Mouse (Mus musculus): ENCODE results near the gene Jazf1. TPM values are rescaled to one million over a fixed set of nuclear protein-coding genes. Genes with fewer than 3 reads are reported as not detected.

Gene Jazf1
- total and polyA plus RNA-seq, 3 experiments = 0.42 to 1.7 (median 0.75) TPM

DNA sequence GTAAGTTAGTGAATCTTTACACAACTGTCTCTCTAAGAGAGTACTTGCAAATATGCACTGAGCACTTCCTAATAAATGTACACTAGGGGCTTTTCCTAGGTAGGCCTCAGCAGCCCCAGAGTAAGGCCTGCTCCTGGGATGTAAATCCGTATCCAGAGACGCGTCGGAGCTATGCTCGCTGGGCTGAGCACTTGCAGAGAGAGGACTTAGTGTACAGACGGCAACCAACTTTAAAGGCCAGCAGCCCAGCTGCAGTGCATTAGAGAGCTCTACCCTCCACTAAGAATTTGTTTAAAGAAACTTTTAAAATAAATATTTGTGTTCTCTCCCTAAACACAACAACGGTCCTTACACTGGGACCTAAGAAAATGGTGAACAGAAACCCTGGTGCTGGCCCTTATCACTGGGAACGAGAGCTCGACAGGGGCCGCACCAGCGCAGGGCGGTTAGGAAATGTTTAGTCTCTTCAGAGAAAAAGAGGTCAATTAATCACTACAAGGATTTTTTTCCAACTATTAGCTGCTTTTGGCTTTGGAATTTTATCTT is 100.0 kb downstream of the Jazf1 start:
- TF ChIP-seq UBTF (IDR thresholded peaks at IDR 0.05; ENCODE audit: low read depth, low read length) (no peak), SIN3A (IDR thresholded peaks at IDR 0.05; ENCODE audit: low read length) (no peak), E2F4 (IDR thresholded peaks at IDR 0.05; ENCODE audit: insufficient replicate concordance, low read depth, low read length) (no peak), ZC3H11A (IDR thresholded peaks at IDR 0.05; ENCODE audit: low read depth, low read length) (no peak), CHD1 (IDR thresholded peaks at IDR 0.05; ENCODE audit: low read depth, low read length) (no peak), MAFK (IDR thresholded peaks at IDR 0.05; ENCODE audit: insufficient replicate concordance, low read length) (no peak), MYC (IDR thresholded peaks at IDR 0.05; ENCODE audit: low read depth, low read length) (no peak), MAZ (IDR thresholded peaks at IDR 0.05; ENCODE audit: low read depth, low read length) (no peak), RCOR1 (conservative IDR thresholded peaks at IDR 0.05; ENCODE audit: low read depth, low read length) (no peak), IRF4 (IDR thresholded peaks at IDR 0.05; ENCODE audit: low read depth, low read length) (no peak), RAD21 (IDR thresholded peaks at IDR 0.05; ENCODE audit: low read depth, low read length) (no peak)
- Histone ChIP-seq H3K4me2 (ENCODE audit: insufficient read depth, low read depth, poor library complexity, severe bottlenecking) (no peak overlapping the region), H3K4me1 (ENCODE audit: control insufficient read depth in 1 of 2, insufficient read depth in 2 of 2) (peaks cover 7 to 19% of the 10 kb centered on the region in 2 experiments), H3K27me3 (replicated peaks) (no peaks in the 10 kb centered on the region), H3K27ac (ENCODE audit: insufficient read depth, low read depth) (no peak overlapping the region), H3K9ac (ENCODE audit: insufficient read depth, low read depth) (no peak overlapping the region), H3K9me3 (replicated peaks; ENCODE audit: low read length) (no peaks in the 10 kb centered on the region), H3K36me3 (replicated peaks in 1 of 2; ENCODE audit: control insufficient read depth in 1 of 2, insufficient read depth in 1 of 2, low read length in 1 of 2) (no peaks in the 10 kb centered on the region), H3K4me3 (replicated peaks in 1 of 3; ENCODE audit: low read depth in 2 of 3, low read length in 2 of 3, poor library complexity in 1 of 3) (no peak overlapping the region), H3K79me2 (replicated peaks; ENCODE audit: control insufficient read depth, extremely low read depth, insufficient read depth, poor library complexity, severe bottlenecking) (no peaks in the 10 kb centered on the region)
- dilution Hi-C loops (cut with MboI; ENCODE audit: extremely low pct_ligation_motif_present, extremely low pct_unique_long_range_greater_than_20kb, low sequenced_read_pairs) (no loop called here), in situ Hi-C loops (cut with MboI; ENCODE audit: low pct_ligation_motif_present, low pct_unique_long_range_greater_than_20kb, low sequenced_read_pairs) (no loop called here)
- DNase-seq (ENCODE audit: extremely low read depth) = no peak

- H3K36me3 ChIP-seq (replicated peaks in 1 of 2; ENCODE audit: control insufficient read depth in 1 of 2, insufficient read depth in 1 of 2, low read length in 1 of 2) = no peaks in the 10 kb centered on the region
- DNase-seq (ENCODE audit: extremely low read depth) = no peak
- no peak overlapping the region for H3K4me3 ChIP-seq (replicated peaks in 1 of 3; ENCODE audit: low read depth in 2 of 3, low read length in 2 of 3, poor library complexity in 1 of 3)
- H3K27ac ChIP-seq (ENCODE audit: insufficient read depth, low read depth) = no peak overlapping the region
- no peak overlapping the region for H3K4me2 ChIP-seq (ENCODE audit: insufficient read depth, low read depth, poor library complexity, severe bottlenecking)
- in situ Hi-C loops (cut with MboI; ENCODE audit: low pct_ligation_motif_present, low pct_unique_long_range_greater_than_20kb, low sequenced_read_pairs) (no loop called here), dilution Hi-C loops (cut with MboI; ENCODE audit: extremely low pct_ligation_motif_present, extremely low pct_unique_long_range_greater_than_20kb, low sequenced_read_pairs) (no loop called here)
- H3K9ac ChIP-seq (ENCODE audit: insufficient read depth, low read depth) = no peak overlapping the region
- H3K4me1 ChIP-seq (ENCODE audit: control insufficient read depth in 1 of 2, insufficient read depth in 2 of 2) = peaks cover 7 to 22% of the 10 kb centered on the region in 2 experiments
- TF ChIP-seq JUN (IDR thresholded peaks at IDR 0.05; ENCODE audit: insufficient read depth, low read depth, low read length) = no peak
- no peak for TF ChIP-seq POLR2A (IDR thresholded peaks at IDR 0.05; ENCODE audit: low read depth, low read length)
- TF ChIP-seq PAX5 (IDR thresholded peaks at IDR 0.05; ENCODE audit: low read length) = no peak
- H3K27me3 ChIP-seq (replicated peaks) = no peaks in the 10 kb centered on the region
- no peaks in the 10 kb centered on the region for H3K79me2 ChIP-seq (replicated peaks; ENCODE audit: control insufficient read depth, extremely low read depth, insufficient read depth, poor library complexity, severe bottlenecking)
- no peaks in the 10 kb centered on the region for H3K9me3 ChIP-seq (replicated peaks; ENCODE audit: low read length)
Observed at GRCm38 (mm10) chr6:52967557-52968270, 100.7 kb downstream of the Jazf1 start.
